Mouse (Mus musculus) macrophage (primary cell): Measurements from ENCODE around the gene Tifa. TPM values are rescaled to one million over a fixed set of nuclear protein-coding genes. Genes with fewer than 3 reads are reported as not detected.

Source experiments
- H3K27ac ChIP-seq: fragments of 350-480 bp; formaldehyde crosslinking; 2 replicates; pipeline ENCODE4 v1.9.0; 2021
- H3K36me3 ChIP-seq: fragments of 350-480 bp; formaldehyde crosslinking; 2 replicates; pipeline ENCODE4 v1.9.0; 2021; ENCODE audit errors: inconsistent target
- H3K4me3 ChIP-seq: fragments of 350-480 bp; formaldehyde crosslinking; 2 replicates; pipeline ENCODE4 v1.9.0; 2021; ENCODE audit errors: inconsistent target
- H3K79me2 ChIP-seq: fragments of 350-480 bp; formaldehyde crosslinking; 2 replicates; pipeline ENCODE4 v1.9.0; 2021; ENCODE audit errors: inconsistent target
- WGBS: methylation state at CpG from one replicate; pipeline ENCODE4 v1.1.7; 2026; ENCODE audit warnings: inconsistent platforms; ENCODE audit not compliant: missing documents; 5-methylcytosine and 5-hydroxymethylcytosine counted together
- polyA plus RNA-seq: library from polyadenylated mRNA; stranded (reverse); fragments of 250-400 nt; gene quantifications from 3 replicates; pipeline ENCODE4 v1.2.4, GENCODE M21; 2018; ENCODE audit warnings: inconsistent platforms

The Tifa gene
- polyA plus RNA-seq, 1 experiment from 2014 or later, result 84.8 TPM

GRCm38 (mm10) chr3:127793022-127793421 lies 3.4 kb downstream of the Tifa start:
- peak overlapping the region; percentile 98 for H3K4me3 ChIP-seq
- peaks cover 99% of the 10 kb centered on the region for H3K79me2 ChIP-seq
- H3K27ac ChIP-seq, result peak overlapping the region; percentile 99
- WGBS, result 27% methylated on average over 7 of the region's 7 CpGs
- H3K36me3 ChIP-seq, result peaks cover 30% of the 10 kb centered on the region

GRCm38 (mm10) chr3:127795762-127796161 lies 6.2 kb downstream of the Tifa start:
- Histone ChIP-seq H3K79me2 (peaks cover 77% of the 10 kb centered on the region), H3K36me3 (peaks cover 43% of the 10 kb centered on the region), H3K4me3 (no peak overlapping the region), H3K27ac (no peak overlapping the region)
- WGBS, result 100% methylated on average over 3 of the region's 3 CpGs

GRCm38 (mm10) chr3:127796271-127796670 lies 6.7 kb downstream of the Tifa start:
- Histone ChIP-seq H3K36me3 (peaks cover 43% of the 10 kb centered on the region), H3K4me3 (no peak overlapping the region), H3K79me2 (peaks cover 72% of the 10 kb centered on the region), H3K27ac (no peak overlapping the region)
- 65% methylated on average over 7 of the region's 7 CpGs for WGBS

- Histone ChIP-seq H3K27ac (no peak overlapping the region), H3K4me3 (no peak overlapping the region)
- WGBS, result 96% methylated on average over 8 of the region's 8 CpGs
These were observed 11.6 kb downstream of the Tifa start for GRCm38 (mm10) chr3:127801162-127801561.

GRCm38 (mm10) chr3:127802814-127803213 lies 13.2 kb downstream of the Tifa start:
- Histone ChIP-seq H3K79me2 (peaks cover 6% of the 10 kb centered on the region; the same call in 1 of the 2 replicates), H3K36me3 (peaks cover 21% of the 10 kb centered on the region), H3K27ac (no peak overlapping the region), H3K4me3 (no peak overlapping the region)
- WGBS, result 34% methylated on average over 8 of the region's 8 CpGs

More at GRCm38 (mm10) chr3:127801162-127801561, 11.6 kb downstream of the Tifa start:
- Histone ChIP-seq H3K79me2 (peaks cover 23% of the 10 kb centered on the region), H3K36me3 (peaks cover 30% of the 10 kb centered on the region)

GRCm38 (mm10) chr3:127804439-127804838 lies 14.8 kb downstream of the Tifa start:
- Histone ChIP-seq H3K79me2 (no peaks in the 10 kb centered on the region), H3K36me3 (peaks cover 23% of the 10 kb centered on the region)
- 97% methylated on average over 4 of the region's 4 CpGs for WGBS

GRCm38 (mm10) chr3:127805071-127805470 lies 15.5 kb downstream of the Tifa start:
- Histone ChIP-seq H3K27ac (no peak overlapping the region), H3K36me3 (peaks cover 25% of the 10 kb centered on the region), H3K4me3 (no peak overlapping the region), H3K79me2 (no peaks in the 10 kb centered on the region)
- WGBS, result 96% methylated on average over 12 of the region's 12 CpGs

More at GRCm38 (mm10) chr3:127804439-127804838, 14.8 kb downstream of the Tifa start:
- H3K4me3 ChIP-seq, result no peak overlapping the region
- no peak overlapping the region for H3K27ac ChIP-seq

- H3K36me3 ChIP-seq, result peaks cover 25% of the 10 kb centered on the region
- 100% methylated on average over 4 of the region's 6 CpGs for WGBS
- H3K27ac ChIP-seq, result no peak overlapping the region
- no peak overlapping the region for H3K4me3 ChIP-seq
- no peaks in the 10 kb centered on the region for H3K79me2 ChIP-seq
These were observed 16.4 kb downstream of the Tifa start for GRCm38 (mm10) chr3:127805991-127806390.

GRCm38 (mm10) chr3:127807846-127808245 lies 18.2 kb downstream of the Tifa start:
- 98% methylated on average over 5 of the region's 5 CpGs for WGBS
- peaks cover 33% of the 10 kb centered on the region for H3K36me3 ChIP-seq

GRCm38 (mm10) chr3:127809103-127809502 lies 19.5 kb downstream of the Tifa start:
- H3K36me3 ChIP-seq, result peaks cover 33% of the 10 kb centered on the region
- 94% methylated on average over 7 of the region's 7 CpGs for WGBS
- H3K27ac ChIP-seq, result no peak overlapping the region
- H3K79me2 ChIP-seq, result no peaks in the 10 kb centered on the region
- no peak overlapping the region for H3K4me3 ChIP-seq

More at GRCm38 (mm10) chr3:127807846-127808245, 18.2 kb downstream of the Tifa start:
- Histone ChIP-seq H3K27ac (no peak overlapping the region), H3K79me2 (no peaks in the 10 kb centered on the region), H3K4me3 (no peak overlapping the region)

GRCm38 (mm10) chr3:127817120-127817683 lies 27.6 kb downstream of the Tifa start:
- no peaks in the 10 kb centered on the region for H3K79me2 ChIP-seq
- peaks cover 7% of the 10 kb centered on the region; the same call in 1 of the 2 replicates for H3K36me3 ChIP-seq
- 89% methylated on average over 7 of the region's 7 CpGs for WGBS
- no peak overlapping the region for H3K27ac ChIP-seq
- no peak overlapping the region for H3K4me3 ChIP-seq

- H3K27ac ChIP-seq, result no peak overlapping the region
- WGBS, result 97% methylated on average over 11 of the region's 11 CpGs
- 0 out of 2 replicates have a peak, but pooled peaks cover 5% of the 10 kb centered on the region for H3K36me3 ChIP-seq
- no peak overlapping the region for H3K4me3 ChIP-seq
- H3K79me2 ChIP-seq, result peaks cover 10% of the 10 kb centered on the region; the same call in 1 of the 2 replicates
These were observed 29.4 kb downstream of the Tifa start for GRCm38 (mm10) chr3:127818694-127819663.

GRCm38 (mm10) chr3:127820400-127820799 lies 30.8 kb downstream of the Tifa start:
- H3K27ac ChIP-seq, result no peak overlapping the region
- 100% methylated on average over 1 of the region's 1 CpGs for WGBS
- no peak overlapping the region for H3K4me3 ChIP-seq
- H3K36me3 ChIP-seq, result 0 out of 2 replicates have a peak, but pooled peaks cover 5% of the 10 kb centered on the region
- H3K79me2 ChIP-seq, result peaks cover 23% of the 10 kb centered on the region; the same call in 1 of the 2 replicates

- H3K36me3 ChIP-seq, result 0 out of 2 replicates have a peak, but pooled peaks cover 5% of the 10 kb centered on the region
These were observed 31.6 kb downstream of the Tifa start for GRCm38 (mm10) chr3:127821209-127821608.

More at GRCm38 (mm10) chr3:127821209-127821608, 31.6 kb downstream of the Tifa start:
- 76% methylated on average over 5 of the region's 5 CpGs for WGBS
- Histone ChIP-seq H3K27ac (no peak overlapping the region), H3K4me3 (no peak overlapping the region), H3K79me2 (peaks cover 31% of the 10 kb centered on the region)
